Mouse (Mus musculus): ENCODE data around the gene Tmprss12.
"Not testable (repeated sequence)": the region's sequence is repeated elsewhere in the genome, so short reads cannot be mapped to it uniquely, and the experiment has no call there.

The Tmprss12 gene

DNA sequence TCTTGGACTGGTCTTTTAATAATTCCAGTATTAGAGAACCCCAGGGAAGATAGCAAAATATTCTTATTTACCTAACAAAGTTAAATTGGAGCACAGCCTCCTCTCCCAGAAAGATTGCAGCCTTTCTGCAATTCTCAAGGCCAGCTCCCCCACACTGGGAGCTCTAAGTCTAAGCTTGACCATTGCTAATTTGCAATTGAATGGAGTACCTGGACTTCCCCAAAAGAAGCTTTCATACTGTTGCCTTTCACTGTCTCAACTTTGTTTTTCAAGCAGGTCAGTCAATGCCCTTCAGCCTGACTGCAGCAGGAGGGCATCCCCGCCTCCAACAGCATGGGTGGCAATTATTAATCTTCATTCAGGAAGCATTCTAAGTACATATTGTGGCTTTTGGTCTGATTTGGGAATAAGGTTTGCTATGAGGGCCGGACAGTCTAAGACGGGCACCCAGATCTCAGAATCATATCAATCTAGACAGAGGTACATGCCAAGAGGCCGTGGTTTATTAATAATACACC lies 6.8 kb upstream of the Tmprss12 start:
- DNase-seq (ENCODE audit: low read depth), result not testable (repeated sequence)

- DNase-seq (ENCODE audit: low read depth), result no peak
These were observed 5.7 kb upstream of the Tmprss12 start for GRCm38 (mm10) chr15:100274790-100275559.

DNA sequence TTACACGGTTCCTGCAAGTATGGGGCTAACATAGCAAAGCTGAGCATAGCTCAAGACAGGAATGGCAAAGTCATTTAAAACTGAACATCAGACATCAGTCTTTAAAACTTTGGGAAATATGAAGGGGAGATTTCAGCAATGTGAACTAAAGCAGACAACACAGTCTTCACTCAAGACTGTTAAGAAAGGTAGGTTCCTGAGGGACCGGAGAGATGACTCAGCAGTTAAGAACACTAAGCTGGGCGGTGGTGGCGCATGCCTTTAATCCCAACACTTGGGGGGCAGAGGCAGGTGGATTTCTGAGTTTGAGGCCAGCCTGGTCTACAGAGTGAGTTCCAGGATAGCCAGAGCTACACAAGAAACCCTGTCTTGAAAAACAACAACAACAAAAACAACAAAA lies 4.2 kb upstream of the Tmprss12 start:
- no peak for DNase-seq (ENCODE audit: low read depth)

DNA sequence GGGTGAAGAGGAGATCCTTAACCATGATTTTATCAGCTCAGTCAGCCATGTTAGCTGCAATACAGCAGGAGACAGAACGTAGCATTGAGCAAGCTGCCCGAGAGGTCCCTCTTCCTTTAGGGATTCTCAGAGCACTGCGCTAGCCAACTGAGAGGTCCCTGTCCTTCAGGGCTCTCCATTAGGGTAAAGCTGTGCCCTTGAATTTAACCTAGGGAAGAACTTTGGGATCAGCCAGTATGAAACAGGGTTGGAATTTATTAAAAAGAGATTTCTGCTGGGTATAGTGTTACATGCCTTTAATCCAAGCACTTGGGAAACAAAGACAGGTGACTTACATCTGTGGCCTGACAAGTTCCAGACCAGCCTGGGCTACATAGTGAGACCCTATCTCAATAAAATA lies 3.1 kb upstream of the Tmprss12 start:
- DNase-seq (ENCODE audit: low read depth), result no peak

DNA sequence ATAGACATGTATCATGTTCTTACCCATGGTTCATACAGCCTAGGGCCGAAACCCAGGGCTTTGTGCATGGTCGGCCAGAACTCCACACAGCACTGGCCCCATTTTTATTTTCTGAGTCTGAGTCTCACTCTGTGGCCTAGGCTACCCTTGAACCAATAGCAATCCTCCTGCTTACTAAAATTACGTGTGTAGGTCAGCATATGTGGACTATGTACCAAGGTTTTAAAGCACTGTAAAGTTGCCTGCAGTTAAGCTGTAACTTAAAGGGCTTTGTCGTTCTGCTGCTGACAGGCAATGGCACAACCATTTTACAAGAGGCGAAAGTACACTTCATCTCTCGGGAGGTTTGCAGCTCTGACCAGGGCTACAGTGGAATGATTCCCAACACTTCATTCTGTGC lies 8.3 kb downstream of the Tmprss12 start:
- no peak for DNase-seq (ENCODE audit: low read depth)

GRCm38 (mm10) chr15:100290858-100291257 lies 10.2 kb downstream of the Tmprss12 start:
- no peak for DNase-seq (ENCODE audit: low read depth)

DNA sequence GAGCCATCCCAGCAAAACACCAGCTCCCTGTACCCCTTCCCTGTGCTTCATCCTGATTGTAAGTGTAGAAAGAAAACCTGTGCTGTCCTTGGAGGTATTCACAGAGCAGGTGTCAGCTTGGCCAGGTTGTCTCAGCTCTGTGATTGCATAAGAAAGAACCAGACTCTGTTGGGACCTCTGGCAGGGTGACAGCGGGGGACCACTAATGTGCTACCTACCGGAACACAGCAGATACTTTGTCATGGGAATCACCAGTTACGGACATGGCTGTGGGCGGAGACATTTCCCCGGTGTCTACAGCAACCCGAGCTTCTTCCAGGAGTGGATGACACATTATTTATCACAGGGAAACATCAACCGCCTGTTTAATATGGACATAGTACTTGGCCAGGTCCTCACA lies 11.7 kb downstream of the Tmprss12 start:
- no peak for DNase-seq (ENCODE audit: low read depth)

- DNase-seq (ENCODE audit: low read depth), result no peak
These were observed 17.2 kb downstream of the Tmprss12 start for GRCm38 (mm10) chr15:100297856-100298255.

- no peak for DNase-seq (ENCODE audit: low read depth)
These were observed 19.9 kb downstream of the Tmprss12 start for GRCm38 (mm10) chr15:100300499-100300898.

DNA sequence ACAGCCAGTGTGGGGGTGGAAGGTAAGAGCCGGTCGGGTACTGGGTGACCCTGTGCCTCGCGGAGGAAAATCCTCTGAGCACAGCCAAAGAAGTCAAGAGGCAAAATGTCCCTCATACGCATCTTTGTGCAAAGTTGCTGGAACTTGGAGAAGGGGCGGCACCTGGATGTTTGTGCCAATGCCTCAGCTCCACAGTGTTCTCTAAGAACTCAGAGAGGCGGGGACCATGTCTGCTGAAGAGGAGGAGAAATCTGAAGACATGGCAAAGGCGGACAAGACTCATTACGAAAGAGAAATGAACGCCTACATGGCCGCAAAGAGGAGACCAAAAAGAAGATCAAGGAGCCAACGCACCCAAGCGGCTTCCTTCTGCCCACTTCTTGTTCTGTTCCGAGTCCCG lies 20.9 kb downstream of the Tmprss12 start:
- no peak for DNase-seq (ENCODE audit: low read depth)

DNA sequence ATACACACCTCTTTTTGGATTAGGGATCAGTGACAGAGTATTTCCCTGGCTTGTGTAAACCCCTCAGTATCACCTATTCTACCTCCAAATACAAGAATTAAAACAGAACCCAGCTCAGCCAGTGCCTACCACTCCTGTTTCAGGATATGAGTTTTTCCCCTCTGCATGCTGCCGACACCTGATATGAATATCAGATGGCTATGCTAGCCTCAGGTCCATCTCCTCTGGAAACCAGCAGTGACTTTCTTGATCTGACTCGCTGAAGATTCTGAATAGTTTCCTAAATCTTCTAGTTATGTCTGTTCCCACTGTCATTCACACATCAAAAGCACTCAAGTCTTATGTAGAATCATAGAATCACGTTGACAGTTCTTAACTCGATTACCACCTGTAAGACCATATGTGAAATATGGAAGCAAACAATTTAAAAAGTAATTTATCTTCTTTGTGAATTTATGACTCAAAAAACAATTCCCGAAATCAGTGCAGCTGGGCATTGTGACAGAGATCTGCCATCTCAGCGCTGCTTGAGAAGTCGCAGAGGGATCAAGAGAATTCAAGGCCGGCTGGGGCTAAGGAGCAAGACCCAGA lies 22.9 kb downstream of the Tmprss12 start:
- DNase-seq (ENCODE audit: low read depth), result no peak

DNA sequence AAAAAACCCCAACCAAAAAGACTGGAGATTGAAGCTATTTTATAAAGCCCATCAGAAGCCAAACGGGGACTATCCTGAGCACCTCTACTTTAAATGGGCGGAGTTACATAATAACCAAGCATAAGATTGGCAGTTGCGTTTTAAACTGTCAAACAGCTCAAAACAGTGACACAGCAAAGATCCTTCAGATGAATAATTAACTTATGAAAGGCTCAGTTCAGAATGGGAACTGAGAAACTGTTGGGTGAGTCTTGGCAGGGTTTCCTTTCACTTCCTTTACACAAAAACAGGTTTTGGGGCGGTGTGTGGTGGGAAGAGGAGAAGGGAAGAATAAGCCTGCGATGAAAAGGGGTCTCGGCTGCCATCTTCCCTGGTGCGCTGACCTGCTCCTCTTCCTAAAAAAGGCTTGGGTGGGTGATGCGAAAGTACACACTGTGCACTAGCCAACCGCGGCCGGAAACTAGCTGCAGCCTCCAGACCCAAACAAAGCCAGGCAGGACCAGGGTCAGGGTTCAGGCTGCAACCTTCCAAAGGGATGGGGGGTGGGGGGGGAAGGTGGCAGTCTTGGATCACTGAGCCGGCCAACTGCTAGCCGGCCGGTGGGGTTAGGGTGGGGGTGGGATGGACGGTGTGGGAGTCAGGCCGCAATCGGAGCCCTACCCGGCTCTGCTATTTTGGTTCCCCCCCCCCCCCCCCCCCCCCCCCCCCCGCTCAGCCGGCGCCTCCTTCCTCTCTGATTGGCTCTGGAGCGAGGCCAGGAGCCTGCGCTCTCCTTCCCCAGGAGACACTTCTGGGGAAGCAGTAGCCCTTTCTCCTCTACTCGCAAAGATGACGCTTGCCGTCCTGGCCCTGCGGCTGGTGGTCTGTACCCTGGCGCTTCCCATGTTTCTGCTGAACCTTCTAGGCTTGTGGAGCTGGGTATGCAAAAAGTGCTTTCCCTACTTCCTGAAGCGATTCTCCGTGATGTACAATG lies 23.7 kb downstream of the Tmprss12 start, which contains the start of gene Mettl7a1:
Gene Mettl7a1 (plus strand): TSS at position 122 of the 973 bp plus-strand sequence.
- DNase-seq (ENCODE audit: low read depth), result peak; percentile 48

DNA sequence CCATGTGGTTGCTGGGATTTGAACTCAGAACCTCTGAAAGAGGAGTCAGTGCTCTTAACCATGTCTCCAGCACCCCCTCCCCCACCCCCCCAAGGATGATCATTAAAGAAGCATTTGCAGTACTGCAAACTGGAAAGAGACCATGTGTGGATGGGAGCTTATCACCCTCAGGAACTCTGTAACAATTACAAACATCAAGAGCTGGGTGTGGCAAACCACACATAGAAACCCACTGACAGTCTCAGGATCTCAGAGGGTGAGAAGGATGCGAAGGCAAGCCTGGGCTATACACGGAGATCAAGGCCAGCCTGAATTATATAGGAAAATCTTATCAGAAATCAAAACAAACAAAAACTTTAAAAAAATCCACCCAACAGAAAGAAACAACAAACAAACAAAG lies 25.6 kb downstream of the Tmprss12 start:
- DNase-seq (ENCODE audit: low read depth), result no peak

GRCm38 (mm10) chr15:100307438-100308096 lies 26.9 kb downstream of the Tmprss12 start:
- not testable (repeated sequence) for DNase-seq (ENCODE audit: low read depth)

DNA sequence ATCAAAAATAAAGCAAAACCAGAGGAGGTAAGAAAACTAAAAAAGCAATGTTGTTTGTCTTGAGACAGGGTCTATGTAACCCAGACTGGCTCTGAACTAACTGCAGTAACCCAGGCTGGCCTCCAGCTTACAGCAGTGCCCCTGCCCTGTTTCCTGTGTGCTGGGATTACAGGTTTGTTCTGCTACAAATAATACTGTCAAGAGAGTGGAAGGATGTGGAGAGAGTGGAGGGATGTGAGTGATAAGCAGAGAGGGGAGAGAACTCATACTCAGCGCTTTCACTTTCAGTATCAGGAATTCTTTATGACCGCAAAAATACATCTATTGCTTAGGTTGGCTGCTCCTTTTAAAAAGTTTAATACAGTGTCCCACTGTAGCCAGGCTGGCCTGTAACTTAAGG lies 31.7 kb downstream of the Tmprss12 start:
- no peak for DNase-seq (ENCODE audit: low read depth)

GRCm38 (mm10) chr15:100314448-100315145 lies 34.0 kb downstream of the Tmprss12 start:
- DNase-seq (ENCODE audit: low read depth), result no peak

DNA sequence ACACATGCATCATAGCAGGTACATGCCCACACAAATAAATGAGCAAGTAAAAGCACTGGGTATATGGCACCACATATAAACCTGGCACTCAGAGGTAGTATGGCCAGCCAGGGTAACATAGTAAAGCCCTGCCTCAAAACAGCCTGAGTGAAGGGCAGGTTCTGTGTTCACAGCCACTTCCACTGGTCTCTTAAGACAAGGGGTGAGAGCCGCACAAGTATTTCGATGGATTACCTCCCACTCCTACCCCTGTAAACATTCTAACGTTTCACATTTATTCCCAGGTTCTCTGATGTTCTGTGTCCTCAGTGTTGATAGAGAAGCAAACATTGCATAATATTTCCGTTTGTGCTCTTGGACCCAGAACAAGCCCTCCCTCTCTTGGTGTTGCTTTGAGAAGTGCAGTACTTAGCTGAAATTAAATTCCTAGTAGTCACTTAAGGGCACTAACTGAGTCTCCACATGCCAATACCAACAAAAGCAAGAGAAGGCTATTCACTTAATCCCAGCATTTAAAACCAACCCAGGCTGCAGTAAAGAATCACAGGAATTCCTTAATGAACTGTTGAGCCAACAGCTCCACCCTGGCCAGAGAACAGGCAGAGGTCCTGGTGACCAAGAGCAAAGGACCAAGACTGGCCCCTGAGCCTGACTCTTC lies 37.5 kb downstream of the Tmprss12 start:
- DNase-seq (ENCODE audit: low read depth), result peak; percentile 82

DNA sequence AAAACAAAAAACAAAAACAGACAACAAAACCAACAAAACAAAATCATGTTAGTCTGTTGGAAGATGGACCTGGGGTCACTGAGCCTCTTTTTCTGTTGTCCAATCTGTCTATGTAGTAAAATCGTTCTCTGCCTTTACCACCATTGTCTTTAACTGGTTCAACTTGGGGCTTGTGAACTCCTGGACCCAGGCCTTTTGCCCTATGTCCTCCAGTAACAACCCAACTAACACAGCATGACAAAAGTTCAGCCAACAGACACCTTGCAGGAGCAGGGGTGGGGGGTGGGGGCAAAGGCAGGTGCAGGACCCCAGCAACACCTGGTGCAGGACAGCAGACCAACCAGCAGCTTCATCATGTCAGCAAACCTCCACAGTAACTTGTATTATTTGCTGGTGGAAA lies 39.2 kb downstream of the Tmprss12 start:
- DNase-seq (ENCODE audit: low read depth), result no peak

DNA sequence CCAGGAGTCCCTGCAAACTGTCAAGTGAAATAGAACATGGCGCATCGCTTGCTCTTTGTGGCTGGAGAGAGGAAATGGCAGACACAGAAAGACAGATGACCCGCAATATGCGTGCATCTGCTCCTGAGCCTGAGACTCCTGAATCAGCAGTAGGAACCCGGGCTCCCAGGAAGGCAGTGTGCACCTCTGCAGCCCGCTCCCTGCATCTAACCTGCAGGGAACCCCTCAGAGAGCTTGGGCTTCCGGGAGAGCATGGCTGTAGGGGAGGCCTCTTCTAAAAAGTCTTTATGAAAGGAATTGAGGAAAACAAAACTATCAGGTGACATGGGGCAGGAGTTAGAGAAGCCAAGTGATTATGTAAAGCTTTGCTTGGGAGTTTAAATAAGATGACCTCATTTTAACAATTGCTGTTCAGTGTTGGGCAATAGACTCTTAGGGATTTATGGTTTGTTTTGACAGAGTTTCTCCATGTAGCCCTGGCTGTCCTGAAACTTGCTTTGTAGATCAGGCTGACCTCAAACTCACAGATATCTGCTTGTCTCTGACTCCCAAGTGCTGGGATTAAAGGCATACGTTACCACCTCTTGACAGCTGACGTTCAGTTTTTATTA lies 39.8 kb downstream of the Tmprss12 start:
- DNase-seq (ENCODE audit: low read depth), result peak; percentile 44

DNA sequence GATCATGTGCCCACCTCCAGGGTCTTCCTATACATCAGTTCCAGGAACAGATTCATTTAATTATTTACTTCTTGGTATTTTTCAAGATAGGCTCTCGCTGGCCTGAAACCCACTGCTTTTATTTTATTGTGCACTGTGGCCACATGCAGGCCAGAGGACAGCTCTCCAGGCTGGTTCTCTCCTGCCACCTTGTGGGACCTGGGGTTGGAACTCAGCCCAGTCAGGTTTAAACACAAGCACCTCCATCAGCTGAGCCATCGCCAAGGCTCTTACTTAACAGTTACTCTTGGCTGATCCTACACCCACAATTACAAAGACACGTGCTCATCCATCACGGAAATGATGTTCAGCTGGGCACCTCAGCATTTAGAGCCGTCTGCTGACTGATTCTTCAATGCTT lies 40.5 kb downstream of the Tmprss12 start:
- DNase-seq (ENCODE audit: low read depth), result peak; percentile 53

All from fibroblast of lung, adult 2 months (primary cell).